Mouse (Mus musculus) G1E (cell line): ENCODE results near the gene Kcnk3. TPM values are rescaled to one million over a fixed set of nuclear protein-coding genes. Genes with fewer than 3 reads are reported as not detected.

ENCODE experiments used
- ATAC-seq: 2 replicates; pipeline ENCODE4 v1.8.0; 2016; ENCODE audit warnings: mild to moderate bottlenecking; ENCODE audit not compliant: insufficient number of reproducible peaks, poor library complexity, low FRiP score, severe bottlenecking; ENCODE audit errors: extremely low read depth
- DNase-seq: peaks from one replicate; pipeline ENCODE4 v3.0.0; 2012; ENCODE audit warnings: low spot score
- H3K27me3 ChIP-seq: 2 replicates; pipeline ENCODE4 v1.6.1; 2012; ENCODE audit warnings: mild to moderate bottlenecking, low read length, inconsistent platforms; ENCODE audit not compliant: insufficient read depth
- H3K36me3 ChIP-seq: replicated peaks from 2 replicates; pipeline ENCODE3; 2012; ENCODE audit warnings: mild to moderate bottlenecking, inconsistent platforms
- H3K4me1 ChIP-seq: 2 replicates; pipeline ENCODE4 v1.6.1; 2012; ENCODE audit warnings: low read depth, low read length, inconsistent platforms, mixed read lengths; ENCODE audit not compliant: insufficient read depth
- H3K4me3 ChIP-seq: 2 replicates; pipeline ENCODE4 v1.5.1; 2012; ENCODE audit warnings: low read depth, mild to moderate bottlenecking, inconsistent platforms, low read length, moderate library complexity, mixed read lengths
- H3K9me3 ChIP-seq: replicated peaks from 2 replicates; pipeline ENCODE4 v1.6.1; 2012; ENCODE audit warnings: inconsistent platforms
- CTCF ChIP-seq: IDR thresholded peaks from 2 replicates; pipeline ENCODE4 v1.5.1; 2012; ENCODE audit warnings: low read depth, low read length, inconsistent platforms, mixed read lengths
- GATA1 ChIP-seq: IDR thresholded peaks from 2 replicates; pipeline ENCODE4 v1.6.1; 2012; ENCODE audit warnings: borderline replicate concordance, low read length, inconsistent platforms, mixed read lengths
- GATA2 ChIP-seq: IDR thresholded peaks from 2 replicates; pipeline ENCODE4 v1.6.1; 2012; ENCODE audit warnings: low read depth, low read length, inconsistent platforms, borderline replicate concordance
- POLR2AphosphoS5 ChIP-seq: IDR thresholded peaks from 2 replicates; pipeline ENCODE4 v1.6.1; 2012; ENCODE audit warnings: low read depth, low read length, inconsistent platforms; ENCODE audit not compliant: insufficient replicate concordance
- TAL1 ChIP-seq: conservative IDR thresholded peaks from 2 replicates; pipeline ENCODE4 v1.6.1; 2012; ENCODE audit warnings: low read depth, low read length, inconsistent platforms, mixed read lengths
- polyA plus RNA-seq: library from polyadenylated mRNA; stranded (reverse); fragments of >175 nt; gene quantifications from 2 replicates; pipeline ENCODE4 v1.2.3, GENCODE M21; 2012
- total RNA-seq, 2 experiments: library from RNA; stranded (forward) in 1 of 2; stranded (reverse) in 1 of 2; fragments of 200-1000 nt in 1 of 2; fragments of >200 nt in 1 of 2; fragmentation: Nextera tagmentation in 1 of 2; gene quantifications; 2 replicates each; pipeline ENCODE4 v1.2.3; 2014 to 2017

The Kcnk3 gene
- total and polyA plus RNA-seq, 3 experiments = 0.16 TPM; not detected in 2

GRCm38 (mm10) chr5:30628511-30628910 is 40.5 kb downstream of the Kcnk3 start:
- Histone ChIP-seq H3K4me1 (no peaks in the 10 kb centered on the region), H3K27me3 (peaks cover 21% of the 10 kb centered on the region), H3K9me3 (no peaks in the 10 kb centered on the region), H3K4me3 (no peak overlapping the region), H3K36me3 (no peaks in the 10 kb centered on the region)
- no peak for TF ChIP-seq POLR2AphosphoS5
- no peak for TF ChIP-seq CTCF
- TF ChIP-seq GATA1 = no peak
- no peak for TF ChIP-seq TAL1
- no peak for TF ChIP-seq GATA2
- DNase-seq (no peak), ATAC-seq (no peak)

GRCm38 (mm10) chr5:30630401-30630800 is 42.4 kb downstream of the Kcnk3 start:
- DNase-seq = no peak
- H3K36me3 ChIP-seq = no peaks in the 10 kb centered on the region

GRCm38 (mm10) chr5:30632134-30632533 is 44.2 kb downstream of the Kcnk3 start:
- Histone ChIP-seq H3K36me3 (no peaks in the 10 kb centered on the region), H3K4me3 (no peak overlapping the region), H3K9me3 (no peaks in the 10 kb centered on the region), H3K27me3 (peaks cover 24% of the 10 kb centered on the region), H3K4me1 (no peaks in the 10 kb centered on the region)
- ATAC-seq = no peak
- no peak for TF ChIP-seq GATA2
- TF ChIP-seq TAL1 = no peak
- TF ChIP-seq POLR2AphosphoS5 = no peak
- no peak for TF ChIP-seq GATA1
- TF ChIP-seq CTCF = no peak
- no peak for DNase-seq

More at GRCm38 (mm10) chr5:30630401-30630800, 42.4 kb downstream of the Kcnk3 start:
- Histone ChIP-seq H3K4me1 (no peaks in the 10 kb centered on the region), H3K4me3 (no peak overlapping the region), H3K9me3 (no peaks in the 10 kb centered on the region), H3K27me3 (peaks cover 18% of the 10 kb centered on the region)
- TF ChIP-seq CTCF (no peak), TAL1 (no peak), GATA2 (no peak), GATA1 (no peak), POLR2AphosphoS5 (no peak)
- ATAC-seq = no peak

- TF ChIP-seq GATA2 (no peak), CTCF (no peak), TAL1 (no peak), GATA1 (no peak), POLR2AphosphoS5 (no peak)
- no peaks in the 10 kb centered on the region for H3K9me3 ChIP-seq
- DNase-seq (no peak), ATAC-seq (no peak)
- no peaks in the 10 kb centered on the region for H3K4me1 ChIP-seq
- H3K4me3 ChIP-seq = no peak overlapping the region
- H3K27me3 ChIP-seq = peaks cover 46% of the 10 kb centered on the region
- no peaks in the 10 kb centered on the region for H3K36me3 ChIP-seq
These were observed 49.0 kb downstream of the Kcnk3 start for GRCm38 (mm10) chr5:30636994-30637393.

GRCm38 (mm10) chr5:30638041-30638440 is 50.1 kb downstream of the Kcnk3 start:
- Histone ChIP-seq H3K4me3 (no peak overlapping the region), H3K36me3 (no peaks in the 10 kb centered on the region), H3K9me3 (no peaks in the 10 kb centered on the region), H3K4me1 (no peaks in the 10 kb centered on the region), H3K27me3 (peaks cover 49% of the 10 kb centered on the region)
- DNase-seq (peak; percentile 39), ATAC-seq (no peak)
- TF ChIP-seq TAL1 (no peak), GATA1 (no peak), GATA2 (no peak), CTCF (no peak), POLR2AphosphoS5 (no peak)

GRCm38 (mm10) chr5:30643477-30644179 is 55.7 kb downstream of the Kcnk3 start:
- no peak for ATAC-seq
- Histone ChIP-seq H3K4me1 (peaks cover 12% of the 10 kb centered on the region), H3K9me3 (no peaks in the 10 kb centered on the region), H3K36me3 (no peaks in the 10 kb centered on the region), H3K27me3 (peaks cover 32% of the 10 kb centered on the region), H3K4me3 (no peak overlapping the region)
- no peak for DNase-seq
- TF ChIP-seq CTCF = no peak
- no peak for TF ChIP-seq POLR2AphosphoS5
- no peak for TF ChIP-seq TAL1
- TF ChIP-seq GATA2 = no peak
